Mouse (Mus musculus) kidney, adult 11 months (tissue): ENCODE data around the gene Bcam.
A peak's percentile ranks its signal among the peaks of the same experiment; 100 is the strongest.

Experiments used
- DNase-seq: peaks from one replicate; pipeline ENCODE4 v3.0.0; 2022

The Bcam gene

GRCm38 (mm10) chr7:19784764-19785535, 14.1 kb upstream of the Bcam start:
- DNase-seq = no peak

DNA sequence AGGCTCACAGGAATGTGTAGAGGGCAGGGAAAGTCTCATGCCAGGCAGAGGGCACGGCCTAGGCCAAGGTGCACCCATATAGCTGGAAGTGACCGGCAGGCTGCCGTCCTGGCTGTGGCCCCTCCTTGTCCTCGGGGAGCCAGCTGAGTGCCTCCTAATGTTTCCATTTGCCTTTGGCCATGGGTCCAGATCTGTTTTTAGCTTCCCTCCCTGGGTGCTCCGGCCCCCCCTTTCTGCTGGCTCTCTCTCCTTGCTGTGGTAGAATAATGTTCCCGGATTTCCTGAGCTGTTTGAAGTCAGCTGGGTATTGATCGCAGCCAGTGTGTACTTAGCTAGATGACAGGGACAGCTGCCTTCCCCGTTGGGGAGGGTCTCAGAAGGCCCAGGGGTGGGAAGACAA, 12.8 kb upstream of the Bcam start:
- no peak for DNase-seq

DNA sequence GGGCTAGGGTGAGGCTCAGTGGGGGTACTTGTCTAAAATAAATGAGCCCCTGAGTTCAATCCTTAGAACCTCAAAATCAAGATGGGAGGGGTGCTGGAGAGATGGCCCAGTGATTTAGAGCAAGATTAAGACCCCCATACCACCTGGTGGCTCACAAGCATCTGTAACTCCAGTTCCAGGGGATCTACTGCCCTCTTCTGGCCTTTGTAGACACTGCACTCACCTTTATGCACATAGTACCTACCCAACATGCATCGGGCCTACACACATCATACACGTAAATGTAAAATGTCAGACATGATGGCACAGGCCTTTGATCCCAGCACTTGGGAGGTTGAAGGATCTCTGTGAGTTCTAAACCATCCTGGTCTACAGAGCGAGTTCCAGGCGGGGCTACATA, 11.8 kb upstream of the Bcam start:
- DNase-seq = no peak

DNA sequence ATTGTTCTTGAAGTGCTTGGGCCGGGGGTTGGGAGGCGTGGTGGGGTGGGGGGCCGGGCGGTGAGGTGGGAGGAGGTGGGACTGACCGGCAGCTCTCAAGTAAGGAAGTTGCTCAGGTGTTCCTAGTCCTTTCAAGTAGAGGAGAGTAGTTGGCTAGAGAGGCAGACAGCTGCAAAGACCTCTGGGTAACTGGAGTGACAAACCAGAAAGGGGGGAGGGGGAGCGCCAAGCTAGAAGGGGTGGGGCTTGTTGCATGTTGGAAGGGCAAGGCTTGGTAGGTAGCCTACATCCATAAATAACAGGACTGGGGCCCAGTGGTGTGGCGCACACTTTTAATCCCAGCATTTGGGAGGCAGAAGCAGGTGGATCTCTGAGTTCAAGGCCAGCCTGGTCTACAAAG, 10.9 kb upstream of the Bcam start:
- DNase-seq = no peak

- no peak for DNase-seq
These were observed 9.1 kb upstream of the Bcam start for GRCm38 (mm10) chr7:19779903-19780302.

DNA sequence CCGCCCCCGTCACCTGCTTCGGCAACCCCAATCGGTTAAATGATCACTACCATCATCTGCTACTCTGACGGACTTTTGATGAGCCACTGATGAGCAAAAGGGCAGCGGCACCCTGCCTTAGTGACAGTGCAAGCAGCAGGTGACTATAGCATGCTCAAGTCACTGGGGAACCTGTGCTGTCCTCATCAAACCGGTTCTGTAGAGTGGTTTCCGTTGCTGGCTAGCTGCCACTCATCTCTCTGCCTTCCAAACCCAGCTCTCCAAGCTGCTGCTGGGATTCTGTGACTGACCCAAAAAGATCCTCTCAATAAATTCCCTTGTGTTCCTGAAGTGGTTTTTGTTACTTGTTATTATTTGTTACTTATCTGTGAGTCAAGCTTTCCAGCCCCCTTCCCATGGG, 7.8 kb upstream of the Bcam start:
- DNase-seq = no peak

DNA sequence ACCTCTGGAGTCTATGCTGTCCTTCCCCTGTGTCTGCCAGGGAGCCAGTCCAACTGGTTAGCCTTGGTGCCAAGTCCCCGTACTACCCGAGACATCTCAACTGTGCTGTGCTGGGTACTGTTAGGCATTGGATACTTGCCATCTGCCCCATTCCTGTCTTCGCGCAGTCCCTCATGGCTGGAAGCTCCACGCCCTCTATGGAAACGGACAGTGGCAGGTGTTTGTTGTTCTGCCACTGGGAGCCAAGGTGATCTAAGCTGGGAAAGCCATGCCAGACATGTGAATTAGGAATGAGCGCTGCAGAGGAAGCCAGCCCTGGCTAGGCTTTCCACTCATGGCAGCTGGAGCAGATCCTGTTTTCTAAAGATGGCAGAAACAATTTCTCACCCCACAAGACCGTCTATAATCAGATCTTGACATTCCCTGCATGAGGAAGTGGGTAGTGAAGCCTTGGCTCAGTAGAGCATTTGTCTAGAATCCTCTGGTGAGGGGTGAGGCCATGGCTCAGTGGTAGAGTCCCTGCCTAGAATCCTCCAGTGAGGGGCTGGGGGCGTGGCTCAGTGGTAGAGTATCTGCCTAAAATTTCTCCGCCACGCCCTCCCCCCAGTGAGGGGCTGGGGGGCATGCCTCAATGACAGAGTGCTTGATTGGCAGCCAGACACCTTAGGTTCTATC, 6.4 kb upstream of the Bcam start:
- no peak for DNase-seq

DNA sequence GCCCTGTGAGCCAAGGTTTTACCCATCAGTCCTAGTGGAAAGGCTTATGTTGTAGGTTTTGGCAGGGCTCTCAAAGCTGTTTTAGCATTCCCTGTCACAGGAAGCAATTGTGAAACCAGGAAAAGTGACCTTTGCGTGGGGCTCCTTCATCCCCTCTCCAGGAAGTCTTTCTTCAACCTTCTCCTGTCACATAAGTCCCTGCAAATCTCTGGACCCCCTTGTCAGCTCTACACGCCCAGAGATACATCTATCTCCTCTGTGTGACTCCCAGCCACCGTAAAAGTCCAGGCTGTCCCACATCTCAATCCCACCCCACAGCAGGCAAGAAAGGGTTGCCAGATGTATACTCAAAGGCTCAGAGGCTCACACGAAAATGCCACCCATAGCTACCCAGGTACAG, 866 bp upstream of the Bcam start:
- no peak for DNase-seq

GRCm38 (mm10) chr7:19770375-19770754, 451 bp downstream of the Bcam start:
- DNase-seq = peak; percentile 87

DNA sequence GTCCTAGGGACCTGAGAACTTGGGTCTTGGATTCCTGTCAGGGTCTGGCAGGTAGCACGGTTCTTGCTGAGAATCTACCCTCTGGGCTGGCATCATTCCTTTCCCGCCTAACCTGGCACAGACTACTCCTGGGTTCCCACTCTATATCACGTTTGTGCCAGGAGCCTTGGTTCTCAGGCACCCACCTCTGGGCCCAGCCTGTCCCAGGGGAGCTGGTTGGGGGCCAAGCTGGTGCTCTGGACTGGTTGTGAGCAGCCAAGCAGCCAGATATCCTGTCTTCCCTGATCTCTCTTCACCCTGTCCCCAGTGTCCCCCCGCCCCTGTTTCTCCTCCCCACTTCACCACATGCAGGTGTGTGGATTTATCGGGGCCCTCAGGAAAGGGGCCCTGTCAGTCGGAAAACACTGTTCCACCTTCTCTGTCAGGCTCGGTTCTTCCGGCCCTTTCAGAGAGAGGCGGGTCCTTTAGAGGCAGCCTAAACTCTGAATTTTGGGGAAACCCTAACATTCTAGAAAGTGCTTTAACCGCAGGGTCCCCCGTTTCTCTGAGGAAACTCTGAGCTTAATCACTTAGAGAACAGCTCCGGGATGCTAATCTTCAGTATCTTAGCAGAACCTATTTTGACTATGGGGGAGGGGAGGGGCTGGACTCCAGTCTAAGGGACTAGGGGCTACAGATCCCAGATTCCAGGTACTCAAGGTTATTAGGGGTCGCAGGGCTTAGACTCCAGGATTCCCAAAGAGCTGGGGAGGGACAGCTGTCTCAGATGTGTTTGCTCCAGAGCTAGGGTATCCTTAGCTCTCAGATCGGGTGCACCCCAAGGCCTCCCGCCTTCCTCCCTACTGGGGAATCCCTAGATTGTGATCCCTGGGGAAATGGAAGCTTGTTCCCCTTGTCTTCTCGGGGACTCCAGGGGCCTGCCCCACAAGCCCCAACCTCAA, 1.1 kb downstream of the Bcam start:
- no peak for DNase-seq

DNA sequence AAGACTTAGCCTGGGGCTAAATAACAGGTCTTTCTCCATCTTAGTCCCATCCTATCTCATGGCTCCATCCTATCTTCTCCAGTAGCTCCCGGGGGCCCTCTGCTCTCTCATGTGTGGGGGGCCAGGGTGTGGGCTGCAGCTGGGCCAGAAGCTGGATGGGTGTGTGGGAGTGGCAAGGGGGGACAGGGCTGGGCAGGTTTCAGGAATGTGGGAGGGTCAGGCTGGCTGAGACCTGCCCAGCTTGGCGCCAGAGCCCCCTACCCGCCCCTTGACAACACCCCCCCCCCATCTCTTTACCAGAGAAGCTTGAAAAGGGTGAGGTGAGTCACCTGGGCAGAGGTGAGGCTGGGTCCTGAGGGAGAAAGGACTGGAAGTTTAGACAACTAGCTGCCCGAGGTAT, 1.8 kb downstream of the Bcam start:
- no peak for DNase-seq

GRCm38 (mm10) chr7:19768251-19768650, 2.6 kb downstream of the Bcam start:
- DNase-seq = peak; percentile 49

GRCm38 (mm10) chr7:19764581-19764980, 6.2 kb downstream of the Bcam start:
- DNase-seq = no peak

GRCm38 (mm10) chr7:19763829-19764477, 6.9 kb downstream of the Bcam start:
- DNase-seq = no peak

- DNase-seq = no peak
These were observed 8.5 kb downstream of the Bcam start for GRCm38 (mm10) chr7:19762283-19762682.

DNA sequence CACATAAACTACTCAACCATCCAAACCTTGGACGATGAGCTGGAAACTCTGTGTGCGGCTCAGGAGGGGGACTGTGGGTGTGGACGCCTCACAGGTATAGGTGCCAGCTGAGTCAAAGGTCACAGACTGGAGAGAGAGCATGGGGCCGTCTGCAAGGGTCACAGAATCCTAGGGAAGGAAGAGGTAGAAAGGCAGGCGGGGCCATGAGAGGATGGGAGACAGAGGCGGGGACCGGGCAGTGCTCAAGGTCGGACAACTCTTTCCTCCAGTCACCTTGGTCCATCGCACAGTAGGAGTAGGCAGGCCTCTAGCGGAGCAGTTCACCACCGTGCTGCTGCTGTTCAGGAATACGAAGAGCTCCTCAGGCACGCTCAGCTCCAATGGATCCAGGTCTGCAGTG, 10.8 kb downstream of the Bcam start:
- DNase-seq = peak; percentile 46

DNA sequence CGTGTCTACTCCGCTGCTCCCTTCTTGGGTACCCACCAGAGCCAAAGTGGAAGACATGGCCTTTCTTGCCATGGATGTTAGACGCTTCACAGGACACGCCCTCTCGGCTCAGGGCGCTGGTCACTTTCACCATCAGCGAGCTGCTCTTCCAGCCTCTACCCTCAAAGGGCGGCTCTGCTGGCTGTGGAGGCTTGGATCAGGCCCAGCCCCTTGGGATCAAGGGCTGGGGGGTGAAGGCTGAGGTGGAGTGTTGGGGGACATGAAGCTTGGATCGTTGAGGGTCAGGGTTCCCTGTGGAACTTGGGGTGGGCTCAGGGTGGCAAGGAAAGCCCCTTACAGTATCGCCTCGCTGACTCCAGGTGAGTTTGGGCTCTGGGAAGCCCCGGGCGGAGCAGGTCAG, 12.2 kb downstream of the Bcam start:
- no peak for DNase-seq

DNA sequence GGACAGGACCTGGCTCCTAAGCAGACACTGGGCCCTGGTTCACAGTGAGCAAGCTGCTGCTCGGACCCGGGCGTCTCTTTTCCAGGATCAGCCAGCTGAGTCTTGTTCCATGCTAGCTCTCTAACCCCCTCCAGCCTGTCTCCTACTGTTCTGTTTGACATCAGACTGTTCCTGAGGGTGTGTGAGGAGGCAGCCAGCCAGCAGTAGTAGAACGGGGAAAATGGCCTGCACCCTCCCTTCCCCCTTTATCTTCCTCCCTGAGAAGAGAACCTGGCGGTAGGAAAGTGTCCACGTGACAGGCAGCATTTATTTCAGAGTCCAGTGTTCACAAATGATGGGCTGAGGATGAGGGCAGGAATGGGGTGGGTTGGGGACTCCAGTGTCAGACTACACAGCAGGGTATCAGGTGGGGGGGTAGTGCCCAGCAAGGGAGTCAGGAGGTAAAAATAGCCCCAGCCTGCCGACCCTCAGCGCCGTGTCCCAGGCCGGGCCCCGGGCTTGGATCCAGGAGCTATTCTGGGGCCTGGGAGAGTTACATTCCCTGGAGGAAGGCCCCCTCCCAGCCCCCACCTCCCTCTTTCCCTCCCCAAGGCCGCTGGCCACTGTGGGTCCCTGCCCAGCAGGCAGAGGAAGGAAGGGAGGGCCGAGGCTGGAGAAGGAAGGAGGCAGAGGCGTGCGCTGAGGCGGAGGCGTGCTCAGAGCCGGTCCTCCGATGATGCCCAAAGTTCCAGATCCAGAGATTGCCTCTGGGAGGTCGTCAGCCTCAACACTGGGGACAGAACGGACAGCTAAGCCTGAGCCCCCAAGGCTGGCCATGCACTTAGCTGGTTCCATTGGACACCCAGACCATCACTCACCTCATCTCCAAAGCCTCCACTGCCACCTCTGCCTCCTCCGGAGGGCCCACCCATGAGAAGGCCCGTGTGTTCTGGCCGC, 14.7 kb downstream of the Bcam start:
- peak; percentile 63 for DNase-seq

DNA sequence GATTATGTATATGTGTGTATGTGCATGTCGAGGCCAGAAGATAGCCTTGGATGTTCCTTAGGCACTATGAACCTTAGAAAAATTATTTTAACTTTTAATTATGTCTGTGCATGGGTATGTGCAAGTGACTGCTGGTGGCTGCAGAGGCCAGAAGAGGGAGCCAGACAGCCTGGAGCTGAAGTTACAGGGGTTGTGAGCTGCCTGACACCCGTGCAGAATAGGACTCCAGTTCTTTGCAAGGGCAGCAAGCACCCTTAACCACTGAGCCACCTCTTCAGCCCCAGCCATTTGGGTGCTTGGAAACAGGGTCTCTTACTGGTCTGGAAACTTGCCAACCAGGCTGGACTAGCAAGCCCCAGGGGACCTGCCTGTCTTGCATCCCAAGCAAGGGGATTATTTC, 15.8 kb downstream of the Bcam start:
- DNase-seq = no peak

DNA sequence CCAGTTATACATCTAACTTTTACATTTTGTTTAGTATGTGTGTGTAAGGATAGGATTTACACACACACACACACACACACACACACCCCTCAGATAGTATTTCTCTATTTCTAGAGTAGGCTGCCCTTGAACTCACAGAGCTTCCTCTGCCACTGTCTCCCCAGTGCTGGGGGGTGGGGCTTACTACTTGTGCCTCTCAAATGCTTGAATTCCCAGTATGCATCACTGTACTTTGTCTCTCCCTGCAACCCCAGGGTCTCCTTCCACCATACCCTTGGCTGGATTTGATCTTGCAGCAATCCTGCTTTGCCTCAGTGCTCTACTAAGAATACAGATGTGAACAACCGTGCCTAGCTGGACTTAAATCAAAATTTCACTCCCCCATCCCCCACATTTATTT, 16.8 kb downstream of the Bcam start:
- no peak for DNase-seq

GRCm38 (mm10) chr7:19753587-19753986, 17.2 kb downstream of the Bcam start:
- DNase-seq = no peak

- no peak for DNase-seq
These were observed 18.2 kb downstream of the Bcam start for GRCm38 (mm10) chr7:19752652-19753051.
